Mouse (Mus musculus): ENCODE data around the gene Slc25a25. TPM values are rescaled to one million over a fixed set of nuclear protein-coding genes. Genes with fewer than 3 reads are reported as not detected.

Gene Slc25a25
- polyA plus RNA-seq, 1 experiment from 2014 or later = 9.7 TPM

- WGBS (ENCODE audit: insufficient replicate concordance) = 67% methylated on average over 7 of the region's 7 CpGs
Observed at GRCm38 (mm10) chr2:32407144-32407824, 44.0 kb downstream of the Slc25a25 start.

GRCm38 (mm10) chr2:32404663-32405062 lies 46.6 kb downstream of the Slc25a25 start:
- no peak for ATAC-seq (ENCODE audit: low read depth)
- no peaks in the 10 kb centered on the region for H3K27me3 ChIP-seq (ENCODE audit: control insufficient read depth, insufficient read depth, low read depth, low read length)
- H3K4me2 ChIP-seq (ENCODE audit: low read depth, low read length) = no peak overlapping the region
- no peaks in the 10 kb centered on the region; the same call in none of the 2 replicates for H3K36me3 ChIP-seq (ENCODE audit: control insufficient read depth, insufficient read depth)
- peaks cover 4% of the 10 kb centered on the region for H3K4me1 ChIP-seq (ENCODE audit: control insufficient read depth, low read depth, low read length)
- H3K9ac ChIP-seq (ENCODE audit: low read depth, low read length) = no peak overlapping the region
- no peaks in the 10 kb centered on the region for H3K9me3 ChIP-seq (replicated peaks; ENCODE audit: control insufficient read depth, low read length)
- 13% methylated on average over 2 of the region's 2 CpGs for WGBS (ENCODE audit: insufficient replicate concordance)
- H3K27ac ChIP-seq (ENCODE audit: low read length) = no peak overlapping the region
- H3K4me3 ChIP-seq (ENCODE audit: low read depth, low read length) = no peak overlapping the region

More at GRCm38 (mm10) chr2:32407144-32407824, 44.0 kb downstream of the Slc25a25 start:
- no peaks in the 10 kb centered on the region for H3K9me3 ChIP-seq (replicated peaks; ENCODE audit: control insufficient read depth, low read length)
- H3K9ac ChIP-seq (ENCODE audit: low read depth, low read length) = no peak overlapping the region
- H3K4me3 ChIP-seq (ENCODE audit: low read depth, low read length) = no peak overlapping the region
- no peak overlapping the region for H3K27ac ChIP-seq (ENCODE audit: low read length)
- no peak for ATAC-seq (ENCODE audit: low read depth)
- H3K4me2 ChIP-seq (ENCODE audit: low read depth, low read length) = no peak overlapping the region
- no peaks in the 10 kb centered on the region; the same call in 1 of the 2 replicates for H3K36me3 ChIP-seq (ENCODE audit: control insufficient read depth, insufficient read depth)
- H3K27me3 ChIP-seq (ENCODE audit: control insufficient read depth, insufficient read depth, low read depth, low read length) = no peaks in the 10 kb centered on the region
- H3K4me1 ChIP-seq (ENCODE audit: control insufficient read depth, low read depth, low read length) = no peaks in the 10 kb centered on the region

GRCm38 (mm10) chr2:32396695-32397094 lies 54.5 kb downstream of the Slc25a25 start:
- H3K4me1 ChIP-seq (ENCODE audit: control insufficient read depth, low read depth, low read length) = peaks cover 22% of the 10 kb centered on the region
- no peaks in the 10 kb centered on the region for H3K9me3 ChIP-seq (replicated peaks; ENCODE audit: control insufficient read depth, low read length)
- peak overlapping the region; percentile 89 for H3K4me3 ChIP-seq (ENCODE audit: low read depth, low read length)
- H3K4me2 ChIP-seq (ENCODE audit: low read depth, low read length) = peak overlapping the region; percentile 94
- H3K9ac ChIP-seq (ENCODE audit: low read depth, low read length) = peak overlapping the region; percentile 83
- no peak for ATAC-seq (ENCODE audit: low read depth)
- no peaks in the 10 kb centered on the region for H3K27me3 ChIP-seq (ENCODE audit: control insufficient read depth, insufficient read depth, low read depth, low read length)
- H3K36me3 ChIP-seq (ENCODE audit: control insufficient read depth, insufficient read depth) = no peaks in the 10 kb centered on the region; the same call in 1 of the 2 replicates
- no peak overlapping the region; the same call in 1 of the 2 replicates for H3K27ac ChIP-seq (ENCODE audit: low read length)
- under 1% methylated on average over 15 of the region's 15 CpGs for WGBS (ENCODE audit: insufficient replicate concordance)

- Histone ChIP-seq H3K4me3 (ENCODE audit: low read depth, low read length) (peak overlapping the region; percentile 89), H3K27me3 (ENCODE audit: control insufficient read depth, insufficient read depth, low read depth, low read length) (no peaks in the 10 kb centered on the region), H3K4me2 (ENCODE audit: low read depth, low read length) (peak overlapping the region; percentile 94), H3K27ac (ENCODE audit: low read length) (peak overlapping the region; percentile 80), H3K4me1 (ENCODE audit: control insufficient read depth, low read depth, low read length) (peaks cover 22% of the 10 kb centered on the region), H3K36me3 (ENCODE audit: control insufficient read depth, insufficient read depth) (no peaks in the 10 kb centered on the region), H3K9me3 (replicated peaks; ENCODE audit: control insufficient read depth, low read length) (no peaks in the 10 kb centered on the region), H3K9ac (ENCODE audit: low read depth, low read length) (peak overlapping the region; percentile 83)
- WGBS (ENCODE audit: insufficient replicate concordance) = under 1% methylated on average over 59 of the region's 59 CpGs
- peak; percentile 82 for ATAC-seq (ENCODE audit: low read depth)
Observed at GRCm38 (mm10) chr2:32395946-32396621, 55.2 kb downstream of the Slc25a25 start.

- H3K4me3 ChIP-seq (ENCODE audit: low read depth, low read length) = peak within 1 kb of the TSS; percentile 89
- peak within 1 kb of the TSS; percentile 94 for H3K4me2 ChIP-seq (ENCODE audit: low read depth, low read length)
- peak within 1 kb of the TSS; percentile 83 for H3K9ac ChIP-seq (ENCODE audit: low read depth, low read length)
- no peaks in the 10 kb centered on the region for H3K27me3 ChIP-seq (ENCODE audit: control insufficient read depth, insufficient read depth, low read depth, low read length)
- WGBS (ENCODE audit: insufficient replicate concordance) = under 1% methylated on average over 31 of the region's 31 CpGs
- H3K4me1 ChIP-seq (ENCODE audit: control insufficient read depth, low read depth, low read length) = peaks cover 22% of the 10 kb centered on the region
- no peaks in the 10 kb centered on the region for H3K36me3 ChIP-seq (ENCODE audit: control insufficient read depth, insufficient read depth)
- H3K9me3 ChIP-seq (replicated peaks; ENCODE audit: control insufficient read depth, low read length) = no peaks in the 10 kb centered on the region
- peak; percentile 88 for ATAC-seq (ENCODE audit: low read depth)
- peak within 1 kb of the TSS; percentile 80 for H3K27ac ChIP-seq (ENCODE audit: low read length)
Observed at GRCm38 (mm10) chr2:32395484-32395945, 55.7 kb downstream of the Slc25a25 start, which contains the start of gene Ptges2. TSS of gene Ptges2 (plus strand) at chr2:32395896.

GRCm38 (mm10) chr2:32394973-32395372 lies 56.3 kb downstream of the Slc25a25 start:
- H3K4me1 ChIP-seq (ENCODE audit: control insufficient read depth, low read depth, low read length) = peaks cover 20% of the 10 kb centered on the region
- no peaks in the 10 kb centered on the region for H3K36me3 ChIP-seq (ENCODE audit: control insufficient read depth, insufficient read depth)
- peak overlapping the region; percentile 89 for H3K4me3 ChIP-seq (ENCODE audit: low read depth, low read length)
- 2% methylated on average over 8 of the region's 8 CpGs for WGBS (ENCODE audit: insufficient replicate concordance)
- H3K4me2 ChIP-seq (ENCODE audit: low read depth, low read length) = peak overlapping the region; percentile 94
- H3K27ac ChIP-seq (ENCODE audit: low read length) = peak overlapping the region; percentile 80
- no peaks in the 10 kb centered on the region for H3K9me3 ChIP-seq (replicated peaks; ENCODE audit: control insufficient read depth, low read length)
- ATAC-seq (ENCODE audit: low read depth) = 0 out of 2 replicates have a peak, but pooled peaks have one; percentile 14
- peak overlapping the region; percentile 83 for H3K9ac ChIP-seq (ENCODE audit: low read depth, low read length)
- H3K27me3 ChIP-seq (ENCODE audit: control insufficient read depth, insufficient read depth, low read depth, low read length) = no peaks in the 10 kb centered on the region

- Histone ChIP-seq H3K4me2 (ENCODE audit: low read depth, low read length) (no peak overlapping the region), H3K9ac (ENCODE audit: low read depth, low read length) (no peak overlapping the region), H3K27ac (ENCODE audit: low read length) (no peak overlapping the region), H3K27me3 (ENCODE audit: control insufficient read depth, insufficient read depth, low read depth, low read length) (no peaks in the 10 kb centered on the region), H3K4me3 (ENCODE audit: low read depth, low read length) (no peak overlapping the region), H3K36me3 (ENCODE audit: control insufficient read depth, insufficient read depth) (no peaks in the 10 kb centered on the region), H3K9me3 (replicated peaks; ENCODE audit: control insufficient read depth, low read length) (no peaks in the 10 kb centered on the region), H3K4me1 (ENCODE audit: control insufficient read depth, low read depth, low read length) (peaks cover 14% of the 10 kb centered on the region)
- 65% methylated on average over 5 of the region's 5 CpGs for WGBS (ENCODE audit: insufficient replicate concordance)
- no peak for ATAC-seq (ENCODE audit: low read depth)
Observed at GRCm38 (mm10) chr2:32392063-32392462, 59.2 kb downstream of the Slc25a25 start.

GRCm38 (mm10) chr2:32390871-32391270 lies 60.4 kb downstream of the Slc25a25 start:
- H3K27ac ChIP-seq (ENCODE audit: low read length) = no peak overlapping the region
- no peak overlapping the region for H3K4me3 ChIP-seq (ENCODE audit: low read depth, low read length)
- peaks cover 7% of the 10 kb centered on the region for H3K4me1 ChIP-seq (ENCODE audit: control insufficient read depth, low read depth, low read length)
- H3K4me2 ChIP-seq (ENCODE audit: low read depth, low read length) = no peak overlapping the region
- no peaks in the 10 kb centered on the region for H3K36me3 ChIP-seq (ENCODE audit: control insufficient read depth, insufficient read depth)
- no peak overlapping the region for H3K9ac ChIP-seq (ENCODE audit: low read depth, low read length)
- no peak for ATAC-seq (ENCODE audit: low read depth)
- WGBS (ENCODE audit: insufficient replicate concordance) = 67% methylated on average over 8 of the region's 8 CpGs
- H3K9me3 ChIP-seq (replicated peaks; ENCODE audit: control insufficient read depth, low read length) = no peaks in the 10 kb centered on the region
- H3K27me3 ChIP-seq (ENCODE audit: control insufficient read depth, insufficient read depth, low read depth, low read length) = no peaks in the 10 kb centered on the region

GRCm38 (mm10) chr2:32389157-32389556 lies 62.1 kb downstream of the Slc25a25 start:
- no peak overlapping the region for H3K4me2 ChIP-seq (ENCODE audit: low read depth, low read length)

More at GRCm38 (mm10) chr2:32389157-32389556, 62.1 kb downstream of the Slc25a25 start:
- no peak for ATAC-seq (ENCODE audit: low read depth)
- H3K27me3 ChIP-seq (ENCODE audit: control insufficient read depth, insufficient read depth, low read depth, low read length) = no peaks in the 10 kb centered on the region
- H3K9me3 ChIP-seq (replicated peaks; ENCODE audit: control insufficient read depth, low read length) = no peaks in the 10 kb centered on the region
- H3K9ac ChIP-seq (ENCODE audit: low read depth, low read length) = no peak overlapping the region
- WGBS (ENCODE audit: insufficient replicate concordance) = 36% methylated on average over 2 of the region's 2 CpGs
- H3K4me3 ChIP-seq (ENCODE audit: low read depth, low read length) = no peak overlapping the region
- no peaks in the 10 kb centered on the region; the same call in none of the 2 replicates for H3K4me1 ChIP-seq (ENCODE audit: control insufficient read depth, low read depth, low read length)
- no peak overlapping the region for H3K27ac ChIP-seq (ENCODE audit: low read length)
- no peaks in the 10 kb centered on the region for H3K36me3 ChIP-seq (ENCODE audit: control insufficient read depth, insufficient read depth)

All from liver, embryonic 16.5 days (tissue).